Mouse (Mus musculus): ENCODE measurements around the gene Dhx9.
A peak's percentile ranks its signal among the peaks of the same experiment; 100 is the strongest.
"Not testable (repeated sequence)": the region's sequence is repeated elsewhere in the genome, so short reads cannot be mapped to it uniquely, and the experiment has no call there.

The Dhx9 gene

GRCm38 (mm10) chr1:153424770-153425584 is 62.5 kb downstream of the Dhx9 start, which contains the start of gene Shcbp1l:
TSS of gene Shcbp1l (plus strand) at chr1:153425162.
- DNase-seq (ENCODE audit: low read depth in 1 of 2, low spot score in 2 of 2), result peak in 1 of 2 experiments; percentile 37

- DNase-seq (ENCODE audit: low read depth in 1 of 2, low spot score in 2 of 2), result no peak
Observed at GRCm38 (mm10) chr1:153424271-153424670, 63.2 kb downstream of the Dhx9 start.

GRCm38 (mm10) chr1:153417805-153418204 is 69.7 kb downstream of the Dhx9 start:
- not testable (repeated sequence) for DNase-seq (ENCODE audit: low read depth in 1 of 2, low spot score in 2 of 2)

GRCm38 (mm10) chr1:153416271-153416832 is 71.1 kb downstream of the Dhx9 start:
- DNase-seq (ENCODE audit: low read depth in 1 of 2, low spot score in 2 of 2), result not testable (repeated sequence)

- not testable (repeated sequence) for DNase-seq (ENCODE audit: low read depth in 1 of 2, low spot score in 2 of 2)
Observed at GRCm38 (mm10) chr1:153415742-153416141, 71.7 kb downstream of the Dhx9 start.

GRCm38 (mm10) chr1:153414962-153415361 is 72.5 kb downstream of the Dhx9 start:
- peak; percentile 94 to 97 for DNase-seq (ENCODE audit: low read depth in 1 of 2, low spot score in 2 of 2)

GRCm38 (mm10) chr1:153414114-153414723 is 73.2 kb downstream of the Dhx9 start:
- DNase-seq (ENCODE audit: low read depth in 1 of 2, low spot score in 2 of 2), result peak; percentile 96 to 99

GRCm38 (mm10) chr1:153413397-153414020 is 74.0 kb downstream of the Dhx9 start:
- peak in 1 of 2 experiments; percentile 48 for DNase-seq (ENCODE audit: low read depth in 1 of 2, low spot score in 2 of 2)

GRCm38 (mm10) chr1:153412663-153413396 is 74.6 kb downstream of the Dhx9 start:
- DNase-seq (ENCODE audit: low read depth in 1 of 2, low spot score in 2 of 2), result not testable (repeated sequence)

- no peak for DNase-seq (ENCODE audit: low read depth in 1 of 2, low spot score in 2 of 2)
Observed at GRCm38 (mm10) chr1:153411723-153412122, 75.7 kb downstream of the Dhx9 start.

- not testable (repeated sequence) for DNase-seq (ENCODE audit: low read depth in 1 of 2, low spot score in 2 of 2)
Observed at GRCm38 (mm10) chr1:153410915-153411314, 76.5 kb downstream of the Dhx9 start.

- not testable (repeated sequence) for DNase-seq (ENCODE audit: low read depth in 1 of 2, low spot score in 2 of 2)
Observed at GRCm38 (mm10) chr1:153408296-153408695, 79.2 kb downstream of the Dhx9 start.

- not testable (repeated sequence) for DNase-seq (ENCODE audit: low read depth in 1 of 2, low spot score in 2 of 2)
Observed at GRCm38 (mm10) chr1:153407641-153408040, 79.8 kb downstream of the Dhx9 start.
